In genomic region chr3:36446918-36447317, GRCm38 (mm10) we compare ENCODE assay signal across 18 mouse cellular contexts. TPM values are rescaled to one million over a fixed set of nuclear protein-coding genes. Genes with fewer than 3 reads are reported as not detected.
DNase-seq lines count a peak whose midpoint lies in the region; ATAC-seq and TF ChIP-seq lines count a peak whose summit lies in the region.
"Had no signal": no experiment of that assay in that cellular context is flagged by ENCODE, and none has a peak within 500 bp of the region (broad histone marks: within the 10 kb centered on the region; RNA-seq: fewer than 3 reads in every experiment).

No protein-coding gene starts in this region.

- peaks cover 34% of the 10 kb centered on the region for H3K36me3 ChIP-seq in heart, embryonic 16.5 days (ENCODE audit: control insufficient read depth, insufficient read depth)
- peaks cover 48% of the 10 kb centered on the region for H3K36me3 ChIP-seq in heart, embryonic 12.5 days
- peaks cover 14% of the 10 kb centered on the region; the same call in 1 of the 2 replicates for H3K36me3 ChIP-seq in lung, postnatal 0 days (ENCODE audit: insufficient read depth, low read length)
- H3K36me3 ChIP-seq: midbrain, embryonic 12.5 days; neural tube, embryonic 15.5 days had no signal

- TF ChIP-seq CTCF in lung, postnatal 0 days (IDR thresholded peaks at IDR 0.05) = no peak
- TF ChIP-seq CTCF in bone marrow macrophage, adult 2 months (IDR thresholded peaks at IDR 0.05; ENCODE audit: low read depth, low read length) = no peak

- no peak for ATAC-seq in heart, embryonic 16.5 days (replicated peaks; ENCODE audit: extremely low read depth, insufficient read depth, low FRiP score)
- no peak for ATAC-seq in heart, embryonic 12.5 days (ENCODE audit: insufficient number of reproducible peaks, low FRiP score)
- ATAC-seq in lung, postnatal 0 days = no peak
- peak; percentile 55 for ATAC-seq in megakaryocyte progenitor cell, adult 5-6 weeks (replicated peaks; ENCODE audit: poor library complexity)

- no peak for TF ChIP-seq EP300 in lung, postnatal 0 days (IDR thresholded peaks at IDR 0.05)

- H3K9me3 ChIP-seq in heart, embryonic 16.5 days (replicated peaks; ENCODE audit: control insufficient read depth, low read length) = no peaks in the 10 kb centered on the region
- no peaks in the 10 kb centered on the region for H3K9me3 ChIP-seq in heart, embryonic 12.5 days (replicated peaks)
- no peaks in the 10 kb centered on the region for H3K9me3 ChIP-seq in lung, postnatal 0 days (ENCODE audit: low read length)
- H3K9me3 ChIP-seq: embryonic facial prominence, embryonic 12.5 days; limb, embryonic 15.5 days; midbrain, embryonic 12.5 days; neural tube, embryonic 15.5 days had no signal

- no peak for TF ChIP-seq POLR2A in bone marrow macrophage, adult 2 months (IDR thresholded peaks at IDR 0.05; ENCODE audit: borderline replicate concordance, low read depth, low read length)

- peak; percentile 46 for DNase-seq in lung, postnatal 0 days (ENCODE audit: low spot score)
- DNase-seq in lung, postnatal 25 days (ENCODE audit: low spot score) = no peak
- no peak for DNase-seq in spleen, postnatal 4 days (ENCODE audit: low spot score in 2 of 2)
- no peak for DNase-seq in urinary bladder, adult 2 months (ENCODE audit: low spot score)
- DNase-seq: cerebellum, adult 11-12 months; gastrocnemius, postnatal 25 days; kidney, adult 2 months; kidney, postnatal 10 days; left cerebral cortex, postnatal 4 days; lung, postnatal 4 days had no signal

- H3K27me3 ChIP-seq in heart, embryonic 16.5 days (ENCODE audit: control insufficient read depth, insufficient read depth, low read length) = no peaks in the 10 kb centered on the region
- no peaks in the 10 kb centered on the region for H3K27me3 ChIP-seq in heart, embryonic 12.5 days (replicated peaks)
- no peaks in the 10 kb centered on the region for H3K27me3 ChIP-seq in lung, postnatal 0 days (replicated peaks; ENCODE audit: insufficient read depth, low read length)
- H3K27me3 ChIP-seq: embryonic facial prominence, embryonic 12.5 days; limb, embryonic 15.5 days; midbrain, embryonic 12.5 days; neural tube, embryonic 15.5 days had no signal

- H3K9ac ChIP-seq in heart, embryonic 16.5 days (ENCODE audit: low read length) = no peak overlapping the region
- H3K9ac ChIP-seq in heart, embryonic 12.5 days = no peak overlapping the region
- H3K9ac ChIP-seq in lung, postnatal 0 days (replicated peaks; ENCODE audit: low read depth) = no peak overlapping the region
- H3K9ac ChIP-seq: embryonic facial prominence, embryonic 12.5 days; limb, embryonic 15.5 days; midbrain, embryonic 12.5 days; neural tube, embryonic 15.5 days had no signal

- peak overlapping the region; percentile 49 for H3K27ac ChIP-seq in heart, embryonic 16.5 days (ENCODE audit: low read length)
- no peak overlapping the region for H3K27ac ChIP-seq in heart, embryonic 12.5 days (ENCODE audit: poor library complexity, severe bottlenecking)
- H3K27ac ChIP-seq in lung, postnatal 0 days (ENCODE audit: low read length) = no peak overlapping the region
- H3K27ac ChIP-seq in bone marrow macrophage, adult 2 months (ENCODE audit: insufficient read depth, low read depth, low read length) = peak overlapping the region; percentile 77
- H3K27ac ChIP-seq: embryonic facial prominence, embryonic 12.5 days; limb, embryonic 15.5 days; midbrain, embryonic 12.5 days; neural tube, embryonic 15.5 days had no signal

- WGBS in heart, embryonic 16.5 days = 11% methylated on average over 6 of the region's 6 CpGs
- WGBS in heart, embryonic 12.5 days = 22% methylated on average over 6 of the region's 6 CpGs
- 27% methylated on average over 6 of the region's 6 CpGs for WGBS in lung, postnatal 0 days

- 0 out of 2 replicates have a peak overlapping the region, but pooled peaks have one; percentile 17 for H3K4me2 ChIP-seq in heart, embryonic 16.5 days (ENCODE audit: low read depth, low read length)
- H3K4me2 ChIP-seq in heart, embryonic 12.5 days = no peak overlapping the region
- no peak overlapping the region for H3K4me2 ChIP-seq in lung, postnatal 0 days (replicated peaks; ENCODE audit: low read depth, low read length)
- H3K4me2 ChIP-seq: embryonic facial prominence, embryonic 12.5 days; limb, embryonic 15.5 days; midbrain, embryonic 12.5 days; neural tube, embryonic 15.5 days had no signal

- peaks cover 33% of the 10 kb centered on the region for H3K4me1 ChIP-seq in heart, embryonic 16.5 days (ENCODE audit: control insufficient read depth, insufficient read depth, low read length)
- peaks cover 35% of the 10 kb centered on the region for H3K4me1 ChIP-seq in heart, embryonic 12.5 days (replicated peaks)
- peaks cover 5% of the 10 kb centered on the region; the same call in 1 of the 2 replicates for H3K4me1 ChIP-seq in lung, postnatal 0 days (ENCODE audit: insufficient read depth, low read depth, low read length)
- peaks cover 40% of the 10 kb centered on the region for H3K4me1 ChIP-seq in bone marrow macrophage, adult 2 months (ENCODE audit: control insufficient read depth, insufficient read depth, low read length)
- H3K4me1 ChIP-seq: embryonic facial prominence, embryonic 12.5 days; midbrain, embryonic 12.5 days; neural tube, embryonic 15.5 days had no signal

- H3K4me3 ChIP-seq in heart, embryonic 16.5 days (ENCODE audit: low read length) = no peak overlapping the region
- no peak overlapping the region for H3K4me3 ChIP-seq in heart, embryonic 12.5 days
- H3K4me3 ChIP-seq in lung, postnatal 0 days (ENCODE audit: low read depth, low read length) = no peak overlapping the region
- H3K4me3 ChIP-seq in bone marrow macrophage, adult 2 months (ENCODE audit: insufficient read depth, low read length) = peak overlapping the region; percentile 24; the same call in 1 of the 2 replicates
- H3K4me3 ChIP-seq: embryonic facial prominence, embryonic 12.5 days; limb, embryonic 15.5 days; midbrain, embryonic 12.5 days; neural tube, embryonic 15.5 days had no signal

RNA-seq across cellular contexts. Expression of gene Anxa5, which starts 28.8 kb away (rescaled TPM):
- polyA plus RNA-seq in heart, embryonic 16.5 days (2015; fragmentation: Nextera tagmentation; extraction: Ambion mirVana) = 453 and 471 TPM in 2 replicates
- 327 and 336 TPM in 2 replicates for polyA plus RNA-seq in heart, embryonic 12.5 days (2016; fragmentation: Nextera tagmentation; extraction: Ambion mirVana)
- polyA plus RNA-seq in lung, postnatal 0 days (2015; fragmentation: Nextera tagmentation; extraction: Ambion mirVana) = 449 and 491 TPM in 2 replicates
- 833 and 897 TPM in 2 replicates for polyA plus RNA-seq in bone marrow macrophage, adult 2 months (2012; ENCODE audit: insufficient read depth, insufficient read length, missing spikeins)
- total RNA-seq in megakaryocyte progenitor cell, adult 5-6 weeks (2015) = 146 and 163 TPM in 2 replicates
- 86.3 and 113 TPM in 2 replicates for total RNA-seq in megakaryocyte progenitor cell, adult 5-6 weeks (2017)
- polyA plus RNA-seq in urinary bladder, adult 2 months (2012; rRNA removed) = 329 and 343 TPM in 2 replicates

RNA-seq across cellular contexts. Expression of gene 1810062G17Rik, which starts 28.8 kb away (rescaled TPM):
- 1.00 and 1.7 TPM in 2 replicates for polyA plus RNA-seq in heart, embryonic 16.5 days (2015; fragmentation: Nextera tagmentation; extraction: Ambion mirVana)
- 1.2 and 1.3 TPM in 2 replicates for polyA plus RNA-seq in heart, embryonic 12.5 days (2016; fragmentation: Nextera tagmentation; extraction: Ambion mirVana)
- polyA plus RNA-seq in lung, postnatal 0 days (2015; fragmentation: Nextera tagmentation; extraction: Ambion mirVana) = 6.9 and 8.0 TPM in 2 replicates
- polyA plus RNA-seq in bone marrow macrophage, adult 2 months (2012; ENCODE audit: insufficient read depth, insufficient read length, missing spikeins) = not detected in 2 replicates
- total RNA-seq in megakaryocyte progenitor cell, adult 5-6 weeks (2015) = 0.35 and 0.49 TPM in 2 replicates
- 0.21 and 1.4 TPM in 2 replicates for total RNA-seq in megakaryocyte progenitor cell, adult 5-6 weeks (2017)
- 2.6 and 3.4 TPM in 2 replicates for polyA plus RNA-seq in urinary bladder, adult 2 months (2012; rRNA removed)
- total RNA-seq: gastrocnemius, postnatal 25 days; left cerebral cortex, postnatal 4 days had no signal
- polyA plus RNA-seq: midbrain, embryonic 12.5 days had no signal

Comparison
In these comparisons a context has a peak if more than half of its experiments do, and no peak if none do; other contexts are left out.
1. H3K27ac ChIP-seq: peak in heart, embryonic 16.5 days (single experiment) and bone marrow macrophage, adult 2 months (single experiment); none in heart, embryonic 12.5 days (single experiment) and lung, postnatal 0 days (single experiment).